Mouse (Mus musculus) brain, adult 10 weeks (tissue): ENCODE results near the gene Gm2888. TPM values are rescaled to one million over a fixed set of nuclear protein-coding genes. Genes with fewer than 3 reads are reported as not detected.

Source experiments
- polyA plus RNA-seq: library from polyadenylated mRNA; stranded (reverse); fragments of 350-450 nt; fragmentation: Illumina TruSeq; extraction: RNeasy Lipid Tissue Mini Kit (QIAGEN cat#74804); gene quantifications from one replicate; pipeline ENCODE4 v1.2.3, GENCODE M21; 2015; ENCODE audit warnings: low read depth, low replicate concordance

The Gm2888 gene
- polyA plus RNA-seq: not detected

DNA sequence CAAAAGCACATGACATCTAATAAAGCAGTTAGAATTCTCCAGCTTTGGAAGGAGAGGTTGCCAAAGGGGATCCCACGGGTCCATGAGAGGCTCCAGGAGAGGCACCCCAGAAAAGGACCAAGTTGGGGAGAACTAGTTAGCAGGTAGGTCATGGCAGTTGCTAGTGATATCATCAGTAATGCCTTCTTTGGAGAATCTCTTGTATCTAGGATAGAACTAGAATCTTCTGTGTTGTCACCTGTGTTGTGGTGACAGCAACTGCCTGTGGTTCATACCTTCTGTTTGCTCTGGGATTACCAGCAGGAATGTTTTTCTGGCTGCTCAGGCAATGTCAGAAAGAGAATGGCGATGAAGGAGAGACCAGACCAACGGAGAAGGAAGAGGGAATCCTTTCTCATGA, at the start of gene Gm2888:
TSS of gene Gm2888 (plus strand) at position 301 of the 400 bp plus-strand sequence.

DNA sequence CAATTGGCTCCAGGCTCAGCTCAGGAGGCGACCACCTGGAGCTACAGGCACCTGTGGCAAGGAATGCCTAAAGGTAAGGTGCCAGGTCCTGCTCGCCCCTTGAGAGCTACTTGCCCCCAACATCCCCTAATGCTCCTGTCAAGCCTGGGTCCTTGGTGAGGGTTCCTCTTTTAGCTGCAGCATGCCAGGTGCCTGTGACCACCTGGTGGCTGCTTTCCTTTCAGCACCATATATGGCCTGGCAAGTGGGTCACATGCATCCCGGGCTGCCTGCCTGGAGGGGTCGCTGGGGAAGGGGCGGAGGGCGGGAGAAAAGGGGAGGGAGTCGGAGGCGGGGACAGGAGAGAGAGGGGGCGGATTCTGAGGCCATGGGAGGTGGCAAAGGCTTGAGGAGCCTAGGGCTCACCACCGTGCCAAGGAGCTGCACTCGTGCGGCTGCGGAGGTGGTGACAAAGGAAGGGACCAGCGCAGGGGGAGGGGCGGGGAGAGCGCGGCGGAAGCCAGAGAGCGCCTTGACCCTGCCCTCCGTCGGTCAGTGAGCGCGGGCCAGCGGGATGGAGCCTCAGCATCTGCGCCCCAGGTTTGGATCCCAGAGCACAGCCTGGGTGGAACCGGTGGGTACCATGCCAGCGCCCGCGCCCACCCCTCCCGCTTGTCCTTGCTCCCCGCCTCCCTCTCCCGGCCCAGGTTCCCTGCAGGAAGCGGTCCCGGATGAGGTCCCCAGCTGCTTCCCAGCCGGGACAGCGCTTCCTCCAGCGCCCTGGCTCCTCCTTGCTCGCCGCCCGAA, 19.1 kb downstream of the Gm2888 start, which contains the start of gene Gm2897:
TSS of gene Gm2897 (plus strand) at position 559 of the 786 bp plus-strand sequence.

Other genes with a start within 250 kb of the Gm2888 start
- gene Gm2897, start 19.3 kb downstream of the Gm2888 start, polyA plus RNA-seq: 2.3 TPM
- not detected for gene Gm10340, start 104.0 kb downstream of the Gm2888 start, polyA plus RNA-seq
- not detected for gene Gm5795, start 158.3 kb downstream of the Gm2888 start, polyA plus RNA-seq
- 8.9 TPM for gene D830030K20Rik, start 178.5 kb downstream of the Gm2888 start, polyA plus RNA-seq